Mouse (Mus musculus) mouse embryonic stem cell (cell line): ENCODE results near the gene Olfr1314.

Experiments used
- in situ Hi-C, 2 experiments: fragments of 300-500 bp; cut with MboI; formaldehyde crosslinking; loops; 1 replicate in 1 of 2; 3 replicates in 1 of 2; pipeline ENCODE4 v1.14.3; 2019 to 2020; ENCODE audit warnings: low sequenced_read_pairs in 2 of 2, low pct_unique_long_range_greater_than_20kb in 1 of 2, mixed read lengths in 1 of 2; ENCODE audit not compliant: unreplicated experiment in 1 of 2

Gene Olfr1314

GRCm38 (mm10) chr2:112096681-112097080 lies at the start of gene Olfr1314:
Gene Olfr1314 (minus strand): TSS chr2:112096781.
- in situ Hi-C loops, result no loop called here

- in situ Hi-C loops, result no loop called here
Measured at GRCm38 (mm10) chr2:112140029-112140428, 43.4 kb upstream of the Olfr1314 start, which contains the start of gene Olfr1317. Gene Olfr1317 (plus strand): TSS chr2:112140329.

- in situ Hi-C loops, result no loop called here
Measured at GRCm38 (mm10) chr2:112134877-112135276, 38.3 kb upstream of the Olfr1314 start, which contains the start of gene Olfr1316. Gene Olfr1316 (minus strand): TSS chr2:112134977.

- in situ Hi-C loops, result no loop called here
Measured at GRCm38 (mm10) chr2:112115340-112115739, 18.8 kb upstream of the Olfr1314 start, which contains the start of gene Olfr1315-ps1. Gene Olfr1315-ps1 (minus strand): TSS chr2:112115440.

GRCm38 (mm10) chr2:112077743-112078142 lies 18.8 kb downstream of the Olfr1314 start, which contains the start of gene Olfr1313:
Gene Olfr1313 (minus strand): TSS chr2:112077843.
- in situ Hi-C loops, result no loop called here

- in situ Hi-C loops, result no loop called here
Measured at GRCm38 (mm10) chr2:112050138-112050537, 46.4 kb downstream of the Olfr1314 start, which contains the start of gene Olfr1312. Gene Olfr1312 (minus strand): TSS chr2:112050238.
